Mouse (Mus musculus) G1E (cell line): ENCODE results near the gene Wdfy3.

Source experiments
- CTCF ChIP-seq: IDR thresholded peaks from 2 replicates; pipeline ENCODE4 v1.5.1; 2012; ENCODE audit warnings: low read depth, low read length, inconsistent platforms, mixed read lengths
- POLR2AphosphoS5 ChIP-seq: IDR thresholded peaks from 2 replicates; pipeline ENCODE4 v1.6.1; 2012; ENCODE audit warnings: low read depth, low read length, inconsistent platforms; ENCODE audit not compliant: insufficient replicate concordance
- TAL1 ChIP-seq: conservative IDR thresholded peaks from 2 replicates; pipeline ENCODE4 v1.6.1; 2012; ENCODE audit warnings: low read depth, low read length, inconsistent platforms, mixed read lengths

DNA sequence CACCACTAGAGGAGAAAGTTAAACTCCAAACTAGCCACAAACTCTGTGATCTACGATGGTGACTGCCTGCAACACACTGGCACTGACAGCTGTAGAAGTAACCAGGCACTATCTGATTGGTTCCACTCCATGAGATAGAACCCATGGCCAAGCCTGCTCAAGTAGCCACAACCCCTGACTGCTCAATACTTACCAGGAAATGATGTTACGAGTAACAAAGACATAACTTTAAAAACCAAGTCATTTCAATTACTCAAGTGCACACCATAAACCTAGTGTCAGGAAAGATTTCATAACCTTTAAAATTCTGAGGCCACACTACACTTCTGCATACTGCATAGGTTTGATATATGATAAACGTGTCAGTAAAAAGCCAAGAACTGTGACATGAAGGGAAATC is 164.1 kb downstream of the Wdfy3 start:
- TF ChIP-seq CTCF: no peak
- no peak for TF ChIP-seq TAL1
- TF ChIP-seq POLR2AphosphoS5: no peak
